Mouse (Mus musculus) intestine, embryonic 16.5 days (tissue): ENCODE measurements around the gene Naa38. TPM values are rescaled to one million over a fixed set of nuclear protein-coding genes. Genes with fewer than 3 reads are reported as not detected.

Source experiments
- ATAC-seq: fragments of 200-750 bp; cut with Nextera tagmentation; 2 replicates; pipeline ENCODE4 v1.8.0; 2017; ENCODE audit warnings: moderate TSS enrichment, moderate library complexity
- H3K27ac ChIP-seq: fragments of 300-500 bp; sonication (generic); 2 replicates; pipeline ENCODE4 v1.5.1; 2014; ENCODE audit warnings: mild to moderate bottlenecking, low read length
- H3K27me3 ChIP-seq: fragments of 300-500 bp; sonication (generic); replicated peaks from 2 replicates; pipeline ENCODE4 v1.6.1; 2014; ENCODE audit warnings: low read length, control low read depth, mixed read lengths; ENCODE audit not compliant: control insufficient read depth, insufficient read depth
- H3K36me3 ChIP-seq: fragments of 300-500 bp; sonication (generic); 2 replicates; pipeline ENCODE4 v1.6.1; 2014; ENCODE audit warnings: low read length, control low read depth; ENCODE audit not compliant: control insufficient read depth, insufficient read depth
- H3K4me1 ChIP-seq: fragments of 300-500 bp; sonication (generic); 2 replicates; pipeline ENCODE4 v1.6.1; 2014; ENCODE audit warnings: low read length, control low read depth, mixed read lengths; ENCODE audit not compliant: control insufficient read depth, insufficient read depth
- H3K4me2 ChIP-seq: fragments of 300-500 bp; sonication (generic); 2 replicates; pipeline ENCODE4 v1.6.1; 2014; ENCODE audit warnings: low read depth, low read length, control low read depth
- H3K4me3 ChIP-seq: fragments of 300-500 bp; sonication (generic); 2 replicates; pipeline ENCODE4 v1.5.1; 2014; ENCODE audit warnings: mild to moderate bottlenecking, low read length
- H3K9ac ChIP-seq: fragments of 300-500 bp; sonication (generic); 2 replicates; pipeline ENCODE4 v1.6.1; 2014; ENCODE audit warnings: low read depth, low read length
- H3K9me3 ChIP-seq: fragments of 300-500 bp; sonication (generic); 2 replicates; pipeline ENCODE4 v1.6.1; 2016; ENCODE audit warnings: low read length, control low read depth; ENCODE audit not compliant: control insufficient read depth
- WGBS: fragments of 180-500 bp; shearing (Covaris S2); extraction: QIAGEN DNeasy Blood & Tissue Kit; methylation state at CpG from one replicate; pipeline ENCODE4 v1.1.7; 2014; 5-methylcytosine and 5-hydroxymethylcytosine counted together
- polyA plus RNA-seq: library from polyadenylated mRNA; unstranded; fragments of >200 nt; fragmentation: Nextera tagmentation; extraction: Ambion mirVana; gene quantifications from 2 replicates; pipeline ENCODE4 v1.2.1, GENCODE M21; 2015

Naa38 gene
- polyA plus RNA-seq, 1 experiment from 2014 or later: 170 TPM

DNA sequence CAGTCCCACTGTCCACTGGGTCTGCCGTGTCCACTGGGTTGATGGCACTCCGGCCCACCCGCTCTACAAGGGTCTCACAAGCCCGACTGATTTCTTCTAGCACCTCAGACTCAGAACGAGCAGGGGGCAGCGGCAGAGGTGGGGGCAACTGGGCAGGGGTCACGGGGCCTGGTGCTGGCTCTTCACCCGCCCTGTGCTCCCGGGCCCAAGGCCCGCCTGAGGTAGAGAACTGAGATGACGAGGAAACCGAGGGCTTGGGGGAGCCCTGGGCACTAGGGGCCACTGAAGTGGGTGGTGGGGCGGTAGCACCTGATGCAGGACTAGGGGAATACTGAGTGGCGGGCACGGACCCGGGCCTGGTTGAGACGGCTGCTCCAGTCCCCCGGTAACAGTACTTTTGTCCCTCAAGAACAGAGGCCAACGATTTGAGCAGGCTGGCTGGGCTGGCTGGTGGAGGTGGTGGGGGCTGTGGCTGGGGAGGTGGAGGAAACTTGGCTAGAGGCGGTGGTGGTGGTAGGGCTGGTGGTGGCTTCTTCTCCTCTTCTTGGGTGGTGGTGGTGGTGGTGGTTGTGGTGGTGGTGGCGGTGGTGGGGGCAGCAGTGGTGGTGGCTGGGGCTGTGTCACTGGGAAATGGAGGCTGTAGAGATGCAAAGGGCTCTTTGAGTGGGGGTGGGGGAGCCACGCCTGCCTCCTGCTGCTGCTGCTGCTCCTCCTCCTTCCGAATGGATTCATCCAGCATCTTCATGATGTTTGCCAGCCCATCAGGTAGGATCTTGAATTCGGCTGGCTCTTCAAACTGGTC, 9.5 kb downstream of the Naa38 start:
- no peaks in the 10 kb centered on the region for H3K9me3 ChIP-seq
- peaks cover 26% of the 10 kb centered on the region for H3K4me1 ChIP-seq
- no peak overlapping the region for H3K4me2 ChIP-seq
- H3K27ac ChIP-seq: no peak overlapping the region
- no peak overlapping the region for H3K9ac ChIP-seq
- WGBS: 91% methylated on average over 20 of the region's 24 CpGs
- no peaks in the 10 kb centered on the region for H3K27me3 ChIP-seq
- no peak overlapping the region for H3K4me3 ChIP-seq
- peaks cover 49% of the 10 kb centered on the region for H3K36me3 ChIP-seq
- ATAC-seq: no peak

DNA sequence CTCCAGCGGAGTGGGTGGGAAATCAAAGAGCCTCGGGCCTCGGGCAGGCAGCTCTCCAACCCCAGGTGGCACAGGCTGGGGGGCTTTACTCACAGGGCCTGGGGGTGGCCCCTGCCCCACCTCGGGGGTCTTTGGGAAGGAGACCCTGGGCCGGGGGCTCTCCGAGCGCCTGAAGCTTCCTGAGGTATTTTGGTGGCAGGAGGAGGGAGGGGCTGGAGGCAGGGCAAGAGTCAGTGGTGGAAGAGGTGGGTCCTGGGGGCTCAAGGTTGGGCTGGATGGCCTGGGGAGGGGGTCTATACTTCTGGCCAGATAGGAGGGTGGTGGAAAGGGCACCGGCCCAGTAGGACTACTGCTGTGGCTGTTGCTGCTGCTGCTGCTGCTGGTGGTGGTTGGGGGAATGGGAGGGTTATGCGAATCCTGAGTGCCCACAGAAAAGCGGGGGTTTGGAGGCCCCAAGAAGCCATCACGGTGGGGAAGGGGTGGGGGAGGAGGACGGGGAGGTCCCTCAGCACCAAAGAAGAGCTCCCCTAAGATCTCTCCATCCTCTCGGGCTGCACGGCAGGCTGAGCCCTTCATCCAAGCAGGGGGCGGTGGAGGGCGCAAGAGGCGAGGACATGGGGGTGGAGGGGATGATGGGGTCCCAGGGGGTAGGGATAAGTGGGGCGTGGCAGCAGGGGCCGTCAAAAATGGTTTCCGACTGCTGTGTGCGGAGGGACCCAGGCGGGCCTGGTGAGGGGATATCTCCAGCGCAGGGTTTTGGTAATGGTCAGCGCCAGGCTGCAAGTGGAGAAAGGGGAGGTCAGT, 10.3 kb downstream of the Naa38 start:
- no peak for ATAC-seq
- no peak overlapping the region for H3K4me2 ChIP-seq
- peaks cover 48% of the 10 kb centered on the region for H3K36me3 ChIP-seq
- no peak overlapping the region for H3K9ac ChIP-seq
- H3K27ac ChIP-seq: no peak overlapping the region
- H3K4me3 ChIP-seq: no peak overlapping the region
- 90% methylated on average over 24 of the region's 24 CpGs for WGBS
- peaks cover 23% of the 10 kb centered on the region for H3K4me1 ChIP-seq
- H3K9me3 ChIP-seq: no peaks in the 10 kb centered on the region
- no peaks in the 10 kb centered on the region for H3K27me3 ChIP-seq

DNA sequence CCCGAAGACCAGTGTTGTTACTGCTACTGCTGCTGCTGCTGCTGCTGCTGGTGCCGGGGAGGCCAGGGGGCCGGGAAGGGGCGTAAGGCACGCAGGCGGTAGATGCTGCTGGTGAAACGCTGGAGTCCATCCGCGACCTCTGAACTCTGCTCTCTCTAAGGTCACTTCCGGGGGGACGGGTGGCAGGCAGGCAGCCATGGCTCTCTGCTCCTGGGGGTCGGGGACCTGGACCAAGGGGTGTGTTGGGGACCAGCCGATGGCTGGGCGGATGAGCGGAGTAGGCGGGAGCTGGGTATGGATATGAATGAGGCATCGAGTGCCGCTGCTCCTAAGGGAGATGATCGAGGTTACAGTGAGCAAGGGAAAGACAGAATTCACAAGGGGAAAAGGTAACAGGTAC, 11.0 kb downstream of the Naa38 start:
- 89% methylated on average over 19 of the region's 19 CpGs for WGBS
- no peak for ATAC-seq
- peaks cover 48% of the 10 kb centered on the region for H3K36me3 ChIP-seq

DNA sequence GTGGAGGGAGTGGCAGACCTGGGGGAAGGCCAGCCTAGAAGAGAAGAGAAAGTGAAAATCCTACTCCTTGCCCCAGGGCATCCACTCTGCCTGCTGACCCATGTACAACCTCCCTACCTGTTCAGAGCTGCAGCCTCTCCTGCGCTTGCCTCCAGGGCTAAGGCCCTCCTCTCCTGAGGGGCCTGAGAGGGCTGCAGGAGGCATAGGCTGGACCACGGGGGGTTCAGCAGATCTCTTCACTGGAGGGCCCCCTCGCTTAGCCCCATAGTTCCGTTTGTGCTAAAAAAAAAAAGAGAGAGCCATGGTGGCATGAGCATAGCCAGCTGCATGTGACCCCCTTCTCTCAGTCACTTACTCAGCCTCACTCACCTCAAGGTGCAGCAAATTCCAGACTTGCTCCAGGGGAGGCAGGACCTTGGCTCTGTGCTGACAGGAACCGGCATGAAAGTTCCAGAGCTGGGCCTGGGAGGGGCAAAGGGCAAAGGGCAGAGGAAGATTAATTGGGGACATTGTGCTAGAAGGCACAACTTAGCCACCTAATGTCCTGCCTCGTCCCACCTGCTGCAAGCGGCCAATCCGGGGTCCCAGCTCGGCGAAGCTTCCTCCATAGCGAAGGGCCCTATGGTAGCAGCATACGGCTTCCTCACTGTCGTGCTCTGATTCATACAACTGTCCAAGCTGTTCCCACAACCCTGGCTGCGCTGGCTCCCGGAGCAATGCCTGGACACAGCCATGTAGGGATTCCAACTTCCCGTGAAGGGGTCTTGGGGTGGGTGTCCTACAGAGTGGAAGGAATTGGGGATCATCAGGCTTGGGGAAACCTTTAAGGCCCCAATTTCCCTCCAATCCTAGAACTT, 11.8 kb downstream of the Naa38 start:
- no peaks in the 10 kb centered on the region for H3K9me3 ChIP-seq
- WGBS: 89% methylated on average over 16 of the region's 16 CpGs
- 0 out of 2 replicates have a peak overlapping the region, but pooled peaks have one; percentile 89 for H3K9ac ChIP-seq
- no peak overlapping the region for H3K4me2 ChIP-seq
- peaks cover 40% of the 10 kb centered on the region for H3K36me3 ChIP-seq
- no peaks in the 10 kb centered on the region for H3K27me3 ChIP-seq
- H3K4me1 ChIP-seq: peaks cover 18% of the 10 kb centered on the region
- no peak overlapping the region for H3K4me3 ChIP-seq
- no peak for ATAC-seq
- H3K27ac ChIP-seq: no peak overlapping the region

More for the DNA sequence above, 11.0 kb downstream of the Naa38 start:
- Histone ChIP-seq H3K4me1 (peaks cover 18% of the 10 kb centered on the region), H3K4me3 (no peak overlapping the region), H3K27ac (no peak overlapping the region), H3K4me2 (no peak overlapping the region), H3K9me3 (no peaks in the 10 kb centered on the region), H3K27me3 (no peaks in the 10 kb centered on the region), H3K9ac (no peak overlapping the region)

DNA sequence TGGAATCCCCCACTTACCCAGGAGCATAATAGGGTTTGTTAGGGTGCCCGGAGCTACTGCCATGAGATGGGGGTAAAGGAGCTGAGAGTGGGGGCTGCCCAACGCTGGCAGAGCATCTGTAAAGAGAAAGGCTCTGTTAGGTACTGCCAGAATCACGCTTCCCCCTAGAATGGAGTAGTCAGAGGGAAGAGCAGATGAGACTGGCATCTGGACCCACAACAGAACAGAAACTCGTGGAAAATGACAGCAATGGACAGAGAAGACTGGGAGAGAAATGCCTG, 12.4 kb downstream of the Naa38 start:
- Histone ChIP-seq H3K27ac (no peak overlapping the region), H3K4me2 (peak overlapping the region; percentile 87; the same call in 1 of the 2 replicates), H3K9ac (peak overlapping the region; percentile 89; the same call in 1 of the 2 replicates), H3K4me1 (peaks cover 24% of the 10 kb centered on the region), H3K36me3 (peaks cover 39% of the 10 kb centered on the region), H3K4me3 (peak overlapping the region; percentile 81; the same call in 1 of the 2 replicates), H3K27me3 (no peaks in the 10 kb centered on the region), H3K9me3 (no peaks in the 10 kb centered on the region)
- ATAC-seq: no peak
- 86% methylated on average over 4 of the region's 4 CpGs for whole genome bisulfite sequencing

DNA sequence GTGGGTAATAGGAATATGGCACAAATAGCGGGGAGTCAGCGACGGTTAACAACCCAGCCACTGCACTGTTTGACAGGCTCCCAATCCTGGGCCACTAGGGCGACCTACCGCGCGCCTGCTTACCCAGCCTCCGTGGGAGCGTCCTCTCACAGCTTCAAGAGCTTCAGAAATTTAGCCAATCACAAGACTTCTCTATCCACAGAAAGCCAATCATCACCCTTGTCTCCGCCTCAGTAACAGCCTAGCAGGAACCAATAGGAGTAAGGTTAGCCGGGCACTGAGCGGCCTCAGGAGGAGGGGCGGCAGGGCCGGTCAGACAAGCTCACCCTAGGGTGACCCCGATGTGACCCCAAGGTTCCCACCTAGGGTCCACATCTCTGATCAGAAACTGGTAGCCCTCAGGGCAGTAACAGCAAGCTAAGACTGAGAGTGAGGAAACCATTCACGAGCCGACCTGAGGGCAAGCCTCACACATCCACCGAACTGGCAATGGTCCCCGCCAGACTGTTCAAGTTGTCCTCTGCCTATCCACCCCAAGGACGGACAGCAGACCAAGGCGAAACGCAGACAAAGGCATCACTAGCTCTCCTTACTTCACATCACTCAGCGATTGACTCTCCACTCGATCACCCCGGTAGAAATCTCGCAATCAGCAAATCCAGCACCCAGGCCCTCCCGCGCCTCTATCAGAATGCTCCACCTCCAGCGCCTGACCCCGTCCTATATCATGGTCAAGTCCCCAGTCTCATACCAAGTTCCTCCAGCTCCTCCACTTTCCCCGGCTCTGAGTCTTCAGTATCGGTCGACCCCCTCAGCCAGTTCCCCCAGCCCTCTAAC, 13.5 kb downstream of the Naa38 start:
- no peaks in the 10 kb centered on the region for H3K9me3 ChIP-seq
- H3K27me3 ChIP-seq: no peaks in the 10 kb centered on the region
- H3K27ac ChIP-seq: peak overlapping the region; percentile 99
- peak overlapping the region; percentile 87 for H3K4me2 ChIP-seq
- H3K4me3 ChIP-seq: peak overlapping the region; percentile 81
- H3K9ac ChIP-seq: peak overlapping the region; percentile 89
- H3K4me1 ChIP-seq: peaks cover 35% of the 10 kb centered on the region
- peaks cover 33% of the 10 kb centered on the region for H3K36me3 ChIP-seq
- WGBS: under 1% methylated on average over 33 of the region's 33 CpGs
- ATAC-seq: peak; percentile 76

DNA sequence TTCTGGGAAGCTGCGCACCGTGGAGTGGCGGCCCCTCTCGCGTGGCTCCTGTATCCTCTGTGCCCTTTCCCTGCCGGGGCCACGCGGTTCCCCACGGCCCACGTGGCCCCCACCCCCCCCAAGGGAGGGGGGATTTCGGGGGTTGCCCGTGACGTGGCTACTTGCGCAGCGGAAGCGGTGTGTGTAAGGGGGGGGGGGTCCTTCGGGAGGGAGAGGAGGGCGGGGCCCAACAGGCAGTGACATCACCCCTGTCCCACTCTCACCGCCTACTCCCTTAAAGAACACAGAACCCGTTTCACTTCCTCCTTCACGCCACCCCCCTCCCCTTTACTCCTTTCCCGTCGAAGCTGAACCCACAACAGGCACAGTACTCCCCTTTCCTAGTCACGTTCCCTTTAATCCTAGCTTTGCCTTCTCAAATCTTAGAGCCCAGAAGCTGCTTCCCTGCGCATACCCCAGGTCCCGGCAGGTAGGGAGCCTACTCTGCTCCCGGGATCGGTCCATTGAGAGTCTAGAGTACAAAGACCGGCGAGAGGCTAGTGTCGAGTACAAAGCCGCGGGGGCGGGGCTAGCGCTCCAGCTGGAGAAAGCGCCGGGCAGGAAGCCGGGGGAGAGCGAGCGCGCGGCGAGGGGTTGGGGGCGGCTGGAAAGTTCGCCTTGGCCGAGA, 14.2 kb downstream of the Naa38 start:
- peak; percentile 61 for ATAC-seq
- H3K27me3 ChIP-seq: no peaks in the 10 kb centered on the region
- under 1% methylated on average over 45 of the region's 46 CpGs for WGBS

DNA sequence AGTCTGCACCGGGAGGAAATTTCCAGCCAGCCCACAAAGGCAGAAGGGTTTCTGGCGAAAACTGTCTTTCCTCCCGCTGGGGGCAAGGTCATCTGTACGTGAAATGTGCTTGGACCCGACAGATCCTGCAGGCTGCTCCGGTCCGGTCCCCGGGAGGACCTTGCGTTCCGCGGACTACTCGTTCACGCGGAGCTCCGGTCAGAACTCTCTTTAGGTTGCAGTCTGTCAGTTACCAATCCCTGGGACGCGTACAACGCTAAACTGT, 14.7 kb downstream of the Naa38 start:
- no peak for ATAC-seq
- Histone ChIP-seq H3K36me3 (peaks cover 23% of the 10 kb centered on the region), H3K9ac (peak overlapping the region; percentile 89), H3K4me1 (peaks cover 47% of the 10 kb centered on the region), H3K27me3 (no peaks in the 10 kb centered on the region), H3K27ac (peak overlapping the region; percentile 99), H3K4me3 (peak overlapping the region; percentile 81), H3K9me3 (no peaks in the 10 kb centered on the region), H3K4me2 (peak overlapping the region; percentile 87)
- WGBS: under 1% methylated on average over 18 of the region's 18 CpGs

More for the DNA sequence above, 14.2 kb downstream of the Naa38 start:
- Histone ChIP-seq H3K9ac (peak overlapping the region; percentile 89), H3K27ac (peak overlapping the region; percentile 99), H3K4me2 (peak overlapping the region; percentile 87), H3K4me3 (peak overlapping the region; percentile 81), H3K4me1 (peaks cover 42% of the 10 kb centered on the region), H3K9me3 (no peaks in the 10 kb centered on the region), H3K36me3 (peaks cover 25% of the 10 kb centered on the region)
